Mouse (Mus musculus): ENCODE results near the gene Preb. TPM values are rescaled to one million over a fixed set of nuclear protein-coding genes. Genes with fewer than 3 reads are reported as not detected.

Preb gene
- total and polyA plus RNA-seq, 3 experiments, result 35.4 to 82.7 (median 48.9) TPM

DNA sequence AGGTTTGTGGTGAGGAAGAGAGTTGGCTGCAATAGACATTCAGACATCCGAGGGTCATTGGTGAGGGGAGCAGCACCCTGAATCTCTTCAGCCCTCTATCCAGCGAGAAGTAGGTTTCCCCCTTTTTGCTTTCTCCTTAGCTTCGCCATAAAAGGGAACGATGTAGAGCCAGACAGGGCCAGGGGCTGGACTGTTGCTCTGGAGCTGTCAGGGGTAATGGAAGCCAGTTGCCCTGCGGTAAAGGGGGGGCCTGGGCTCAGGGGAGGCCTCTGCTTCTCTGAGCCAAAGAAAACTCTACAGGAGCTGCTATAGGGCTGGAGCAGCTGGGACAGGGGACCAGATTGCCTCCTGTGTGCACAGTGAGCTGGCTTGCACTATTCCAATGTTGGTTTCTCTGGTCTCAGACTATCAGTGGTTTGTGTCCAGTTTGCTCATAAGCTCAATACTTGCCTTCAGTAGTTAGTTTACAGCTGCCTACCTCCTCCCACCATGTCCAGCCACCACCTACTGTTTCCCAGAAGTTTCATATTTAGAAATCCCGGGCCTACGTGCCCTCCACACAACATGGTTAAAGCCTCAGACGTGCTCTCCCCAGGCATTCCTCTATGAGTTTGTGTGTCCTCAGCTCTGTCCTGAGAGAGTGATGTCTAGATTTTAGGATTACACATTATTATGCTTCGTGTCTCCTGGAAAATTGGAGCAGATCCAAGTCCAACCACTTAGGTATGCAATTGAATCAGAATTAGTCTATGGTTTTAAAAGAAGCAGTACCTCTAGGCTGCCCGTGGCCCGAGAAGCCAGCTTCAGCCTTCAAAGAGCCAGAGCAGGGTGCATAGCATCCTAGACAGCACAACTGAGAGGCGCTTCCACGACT lies 51.5 kb downstream of the Preb start:
- H3K36me3 ChIP-seq (replicated peaks), result peaks cover 26% of the 10 kb centered on the region
- TF ChIP-seq TAL1 (conservative IDR thresholded peaks at IDR 0.05; ENCODE audit: low read depth, low read length) (no peak), GATA2 (IDR thresholded peaks at IDR 0.05; ENCODE audit: borderline replicate concordance, low read depth, low read length) (no peak), GATA1 (IDR thresholded peaks at IDR 0.05; ENCODE audit: borderline replicate concordance, low read length) (no peak), POLR2AphosphoS5 (IDR thresholded peaks at IDR 0.05; ENCODE audit: insufficient replicate concordance, low read depth, low read length) (no peak), CTCF (IDR thresholded peaks at IDR 0.05; ENCODE audit: low read depth, low read length) (no peak)
- H3K4me1 ChIP-seq (ENCODE audit: insufficient read depth, low read depth, low read length), result peaks cover 54% of the 10 kb centered on the region
- DNase-seq (ENCODE audit: low spot score) (no peak), ATAC-seq (ENCODE audit: extremely low read depth, insufficient number of reproducible peaks, low FRiP score, poor library complexity, severe bottlenecking) (no peak)
- H3K9me3 ChIP-seq (replicated peaks), result no peaks in the 10 kb centered on the region
- peaks cover 33% of the 10 kb centered on the region for H3K27me3 ChIP-seq (ENCODE audit: insufficient read depth, low read length)
- H3K4me3 ChIP-seq (ENCODE audit: low read depth, low read length), result peak overlapping the region; percentile 79; the same call in 1 of the 2 replicates

DNA sequence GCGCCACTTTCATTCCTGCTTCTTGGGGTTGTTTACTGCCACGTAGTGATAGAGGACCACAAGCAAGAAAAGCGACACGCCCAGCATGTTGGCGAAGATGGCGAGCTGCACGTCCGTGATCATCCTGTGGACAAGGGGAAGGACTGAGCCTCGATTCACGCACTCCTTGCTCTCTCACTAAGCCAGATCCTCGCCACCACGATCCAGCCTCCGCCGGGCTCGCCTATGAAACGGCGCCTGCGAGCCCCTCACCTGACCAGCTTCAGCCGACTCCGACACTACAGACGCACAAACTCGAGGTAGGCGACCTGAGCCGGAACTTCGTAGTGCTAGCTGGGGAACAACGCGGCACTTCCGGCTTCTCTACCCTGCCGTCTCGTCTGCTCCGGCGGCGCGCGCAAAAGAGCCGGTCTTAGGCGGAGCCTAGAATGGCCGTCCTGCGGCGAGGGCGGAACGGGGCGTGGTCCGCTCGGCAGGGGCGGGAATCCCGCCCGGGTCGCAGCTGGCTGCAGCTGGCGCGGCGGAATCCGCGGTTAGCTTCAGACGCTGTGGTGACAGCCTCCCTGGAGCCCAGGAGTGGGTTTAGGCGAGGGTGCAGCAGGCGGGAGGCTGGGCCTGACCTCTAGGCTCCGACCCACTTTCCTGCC lies 52.6 kb downstream of the Preb start, which contains the start of gene Ost4:
TSS of gene Ost4 (minus strand) at position 376 of the 647 bp plus-strand sequence.
- H3K4me1 ChIP-seq (ENCODE audit: insufficient read depth, low read depth, low read length), result peaks cover 47% of the 10 kb centered on the region
- peak within 1 kb of the TSS; percentile 79 for H3K4me3 ChIP-seq (ENCODE audit: low read depth, low read length)
- DNase-seq (ENCODE audit: low spot score) (peak; percentile 94), ATAC-seq (ENCODE audit: extremely low read depth, insufficient number of reproducible peaks, low FRiP score, poor library complexity, severe bottlenecking) (peak; percentile 97)
- no peaks in the 10 kb centered on the region for H3K9me3 ChIP-seq (replicated peaks)
- no peak for TF ChIP-seq TAL1 (conservative IDR thresholded peaks at IDR 0.05; ENCODE audit: low read depth, low read length)
- TF ChIP-seq CTCF (IDR thresholded peaks at IDR 0.05; ENCODE audit: low read depth, low read length), result no peak
- TF ChIP-seq POLR2AphosphoS5 (IDR thresholded peaks at IDR 0.05; ENCODE audit: insufficient replicate concordance, low read depth, low read length), result no peak
- TF ChIP-seq GATA1 (IDR thresholded peaks at IDR 0.05; ENCODE audit: borderline replicate concordance, low read length), result no peak
- no peak for TF ChIP-seq GATA2 (IDR thresholded peaks at IDR 0.05; ENCODE audit: borderline replicate concordance, low read depth, low read length)
- H3K36me3 ChIP-seq (replicated peaks), result peaks cover 38% of the 10 kb centered on the region
- H3K27me3 ChIP-seq (ENCODE audit: insufficient read depth, low read length), result peaks cover 22% of the 10 kb centered on the region

DNA sequence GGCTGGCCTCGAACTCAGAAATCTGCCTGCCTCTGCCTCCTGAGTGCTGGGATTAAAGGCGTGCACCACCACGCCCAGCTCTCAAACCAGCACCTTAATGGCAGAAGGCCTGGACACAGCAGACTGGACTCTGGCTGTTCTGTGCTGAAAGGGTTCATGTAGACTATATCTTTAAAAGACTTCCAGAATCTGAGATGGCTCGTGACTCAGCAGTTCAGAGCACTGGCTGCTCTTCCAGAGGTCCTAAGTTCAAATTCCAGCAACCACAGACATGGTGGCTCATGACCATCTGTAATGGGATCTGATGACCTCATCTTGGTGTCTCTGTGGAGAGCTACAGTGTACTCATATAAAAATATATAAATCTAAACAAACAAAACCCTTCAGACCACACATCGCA lies 58.3 kb downstream of the Preb start:
- Histone ChIP-seq H3K27me3 (ENCODE audit: insufficient read depth, low read length) (no peaks in the 10 kb centered on the region), H3K36me3 (replicated peaks) (peaks cover 90% of the 10 kb centered on the region), H3K9me3 (replicated peaks) (no peaks in the 10 kb centered on the region), H3K4me1 (ENCODE audit: insufficient read depth, low read depth, low read length) (peaks cover 42% of the 10 kb centered on the region), H3K4me3 (ENCODE audit: low read depth, low read length) (no peak overlapping the region)
- DNase-seq (ENCODE audit: low spot score) (no peak), ATAC-seq (ENCODE audit: extremely low read depth, insufficient number of reproducible peaks, low FRiP score, poor library complexity, severe bottlenecking) (no peak)
- TF ChIP-seq GATA1 (IDR thresholded peaks at IDR 0.05; ENCODE audit: borderline replicate concordance, low read length) (no peak), TAL1 (conservative IDR thresholded peaks at IDR 0.05; ENCODE audit: low read depth, low read length) (no peak), GATA2 (IDR thresholded peaks at IDR 0.05; ENCODE audit: borderline replicate concordance, low read depth, low read length) (no peak), POLR2AphosphoS5 (IDR thresholded peaks at IDR 0.05; ENCODE audit: insufficient replicate concordance, low read depth, low read length) (no peak), CTCF (IDR thresholded peaks at IDR 0.05; ENCODE audit: low read depth, low read length) (no peak)

Other genes starting within 250 kb of the Preb start
Only the 20 nearest of the 22 such genes appear.
- gene Mapre3, start 145.7 kb downstream of the Preb start, total RNA-seq (2014; fragmentation: Nextera tagmentation), result not detected in 2 replicates
- gene Mapre3, start 145.7 kb downstream of the Preb start, total RNA-seq (2017), result 0.12 and 0.27 TPM in 2 replicates
- gene Mapre3, start 145.7 kb downstream of the Preb start, polyA plus RNA-seq (2012), result not detected in 2 replicates
- gene Tmem214, start 92.3 kb downstream of the Preb start, total RNA-seq (2014; fragmentation: Nextera tagmentation), result 17.9 and 36.0 TPM in 2 replicates
- 19.2 and 19.6 TPM in 2 replicates for gene Tmem214, start 92.3 kb downstream of the Preb start, total RNA-seq (2017)
- 21.5 and 26.7 TPM in 2 replicates for gene Tmem214, start 92.3 kb downstream of the Preb start, polyA plus RNA-seq (2012)
- 31.2 and 48.5 TPM in 2 replicates for gene Agbl5, start 71.7 kb downstream of the Preb start, total RNA-seq (2014; fragmentation: Nextera tagmentation)
- 9.9 and 13.0 TPM in 2 replicates for gene Agbl5, start 71.7 kb downstream of the Preb start, total RNA-seq (2017)
- 65.8 and 85.9 TPM in 2 replicates for gene Agbl5, start 71.7 kb downstream of the Preb start, polyA plus RNA-seq (2012)
- gene Ost4, start 52.6 kb downstream of the Preb start, total RNA-seq (2014; fragmentation: Nextera tagmentation), result 309 and 472 TPM in 2 replicates
- 346 and 348 TPM in 2 replicates for gene Ost4, start 52.6 kb downstream of the Preb start, total RNA-seq (2017)
- gene Ost4, start 52.6 kb downstream of the Preb start, polyA plus RNA-seq (2012), result 70.6 and 80.1 TPM in 2 replicates
- 0.38 TPM in 1 of 2 replicates, not detected in the other for gene Emilin1, start 47.0 kb downstream of the Preb start, total RNA-seq (2014; fragmentation: Nextera tagmentation)
- 1.0 and 2.6 TPM in 2 replicates for gene Emilin1, start 47.0 kb downstream of the Preb start, total RNA-seq (2017)
- 1.2 and 1.3 TPM in 2 replicates for gene Emilin1, start 47.0 kb downstream of the Preb start, polyA plus RNA-seq (2012)
- 22.7 and 29.8 TPM in 2 replicates for gene Khk, start 38.9 kb downstream of the Preb start, total RNA-seq (2014; fragmentation: Nextera tagmentation)
- gene Khk, start 38.9 kb downstream of the Preb start, total RNA-seq (2017), result 43.4 TPM in 2 replicates
- gene Khk, start 38.9 kb downstream of the Preb start, polyA plus RNA-seq (2012), result 17.3 and 20.2 TPM in 2 replicates
- not detected in 2 replicates for gene Cgref1, start 14.8 kb downstream of the Preb start, total RNA-seq (2014; fragmentation: Nextera tagmentation)
- 0.33 TPM in 1 of 2 replicates, not detected in the other for gene Cgref1, start 14.8 kb downstream of the Preb start, total RNA-seq (2017)
- not detected in 2 replicates for gene Cgref1, start 14.8 kb downstream of the Preb start, polyA plus RNA-seq (2012)
- not detected in 2 replicates for gene Tcf23, start 8.3 kb upstream of the Preb start, total RNA-seq (2014; fragmentation: Nextera tagmentation)
- gene Tcf23, start 8.3 kb upstream of the Preb start, total RNA-seq (2017), result 0.12 TPM in 1 of 2 replicates, not detected in the other
- not detected in 2 replicates for gene Tcf23, start 8.3 kb upstream of the Preb start, polyA plus RNA-seq (2012)
- gene Atraid, start 88.0 kb upstream of the Preb start, total RNA-seq (2014; fragmentation: Nextera tagmentation), result 81.9 and 89.6 TPM in 2 replicates
- gene Atraid, start 88.0 kb upstream of the Preb start, total RNA-seq (2017), result 50.0 and 54.0 TPM in 2 replicates
- gene Atraid, start 88.0 kb upstream of the Preb start, polyA plus RNA-seq (2012), result 11.6 and 15.6 TPM in 2 replicates
- gene Slc5a6, start 88.6 kb upstream of the Preb start, total RNA-seq (2014; fragmentation: Nextera tagmentation), result 3.2 and 4.0 TPM in 2 replicates
- gene Slc5a6, start 88.6 kb upstream of the Preb start, total RNA-seq (2017), result 2.2 and 5.2 TPM in 2 replicates
- gene Slc5a6, start 88.6 kb upstream of the Preb start, polyA plus RNA-seq (2012), result 9.5 and 11.9 TPM in 2 replicates
- 87.7 and 102 TPM in 2 replicates for gene Cad, start 94.4 kb upstream of the Preb start, total RNA-seq (2014; fragmentation: Nextera tagmentation)
- gene Cad, start 94.4 kb upstream of the Preb start, total RNA-seq (2017), result 18.5 and 20.2 TPM in 2 replicates
- 426 and 438 TPM in 2 replicates for gene Cad, start 94.4 kb upstream of the Preb start, polyA plus RNA-seq (2012)
- not detected in 2 replicates for gene Dnajc5g, start 145.9 kb upstream of the Preb start, total RNA-seq (2014; fragmentation: Nextera tagmentation)
- not detected in 2 replicates for gene Dnajc5g, start 145.9 kb upstream of the Preb start, total RNA-seq (2017)
- gene Dnajc5g, start 145.9 kb upstream of the Preb start, polyA plus RNA-seq (2012), result not detected in 2 replicates
- gene Slc30a3, start 147.9 kb upstream of the Preb start, total RNA-seq (2014; fragmentation: Nextera tagmentation), result not detected in 2 replicates
- gene Slc30a3, start 147.9 kb upstream of the Preb start, total RNA-seq (2017), result 0.05 TPM in 1 of 2 replicates, not detected in the other
- not detected in 2 replicates for gene Slc30a3, start 147.9 kb upstream of the Preb start, polyA plus RNA-seq (2012)
- gene Trim54, start 156.4 kb upstream of the Preb start, total RNA-seq (2014; fragmentation: Nextera tagmentation), result not detected in 2 replicates
- not detected in 2 replicates for gene Trim54, start 156.4 kb upstream of the Preb start, total RNA-seq (2017)
- not detected in 2 replicates for gene Trim54, start 156.4 kb upstream of the Preb start, polyA plus RNA-seq (2012)
- not detected in 2 replicates for gene Ucn, start 178.5 kb upstream of the Preb start, total RNA-seq (2014; fragmentation: Nextera tagmentation)
- not detected in 2 replicates for gene Ucn, start 178.5 kb upstream of the Preb start, total RNA-seq (2017)
- not detected in 2 replicates for gene Ucn, start 178.5 kb upstream of the Preb start, polyA plus RNA-seq (2012)
- 56.6 and 78.2 TPM in 2 replicates for gene Mpv17, start 193.9 kb upstream of the Preb start, total RNA-seq (2014; fragmentation: Nextera tagmentation)
- 69.8 and 70.3 TPM in 2 replicates for gene Mpv17, start 193.9 kb upstream of the Preb start, total RNA-seq (2017)
- gene Mpv17, start 193.9 kb upstream of the Preb start, polyA plus RNA-seq (2012), result 27.7 and 31.2 TPM in 2 replicates
- gene Gm29609, start 219.6 kb upstream of the Preb start, total RNA-seq (2014; fragmentation: Nextera tagmentation), result 5.4 and 7.1 TPM in 2 replicates
- 2.8 and 4.4 TPM in 2 replicates for gene Gm29609, start 219.6 kb upstream of the Preb start, total RNA-seq (2017)
- gene Gm29609, start 219.6 kb upstream of the Preb start, polyA plus RNA-seq (2012), result 4.3 and 7.2 TPM in 2 replicates
- 161 and 164 TPM in 2 replicates for gene Gtf3c2, start 219.8 kb upstream of the Preb start, total RNA-seq (2014; fragmentation: Nextera tagmentation)
- 51.1 and 65.1 TPM in 2 replicates for gene Gtf3c2, start 219.8 kb upstream of the Preb start, total RNA-seq (2017)
- gene Gtf3c2, start 219.8 kb upstream of the Preb start, polyA plus RNA-seq (2012), result 57.0 and 88.3 TPM in 2 replicates
- gene Snx17, start 232.9 kb upstream of the Preb start, total RNA-seq (2014; fragmentation: Nextera tagmentation), result 35.3 and 42.8 TPM in 2 replicates
- 56.5 and 65.1 TPM in 2 replicates for gene Snx17, start 232.9 kb upstream of the Preb start, total RNA-seq (2017)
- gene Snx17, start 232.9 kb upstream of the Preb start, polyA plus RNA-seq (2012), result 36.0 and 37.0 TPM in 2 replicates
- gene Eif2b4, start 233.1 kb upstream of the Preb start, total RNA-seq (2014; fragmentation: Nextera tagmentation), result 43.3 and 104 TPM in 2 replicates
- 43.6 and 49.3 TPM in 2 replicates for gene Eif2b4, start 233.1 kb upstream of the Preb start, total RNA-seq (2017)
- gene Eif2b4, start 233.1 kb upstream of the Preb start, polyA plus RNA-seq (2012), result 139 and 201 TPM in 2 replicates

Data from G1E (cell line).